Mouse (Mus musculus) NIH3T3 (cell line): ENCODE measurements at regions not wholly inside any gene's neighbourhood (a gene's known extent, or its start where the extent isn't known, plus 50 kb on each side); places are given as distances from the start of the nearest gene placed in this dataset.

Experiments used
- DNase-seq: peaks from one replicate; pipeline ENCODE4 v3.0.0-alpha.2; 2012; ENCODE audit warnings: low read depth

- no peak for DNase-seq
Observed at GRCm38 (mm10) chr11:21478191-21478590, 93.8 kb upstream of the Wdpcp start.

- DNase-seq, result no peak
Observed at GRCm38 (mm10) chr11:21470711-21471110, 99.7 kb upstream of the Ugp2 start.

- peak; percentile 28 for DNase-seq
Observed at GRCm38 (mm10) chr11:21468465-21468864, 97.5 kb upstream of the Ugp2 start.

GRCm38 (mm10) chr11:21460011-21460410, 89.0 kb upstream of the Ugp2 start:
- DNase-seq, result no peak

- peak; percentile 82 for DNase-seq
Observed at GRCm38 (mm10) chr11:21453308-21454106, 82.5 kb upstream of the Ugp2 start.

GRCm38 (mm10) chr11:21433726-21434125, 62.7 kb upstream of the Ugp2 start:
- peak; percentile 67 for DNase-seq

GRCm38 (mm10) chr11:21430021-21430420, 59.0 kb upstream of the Ugp2 start:
- DNase-seq, result peak; percentile 43

GRCm38 (mm10) chr11:21428749-21429148, 57.7 kb upstream of the Ugp2 start:
- DNase-seq, result peak; percentile 80

GRCm38 (mm10) chr11:21428013-21428317, 57.0 kb upstream of the Ugp2 start:
- no peak for DNase-seq

- no peak for DNase-seq
Observed at GRCm38 (mm10) chr11:21427291-21428012, 56.5 kb upstream of the Ugp2 start.

GRCm38 (mm10) chr11:21425480-21426101, 54.6 kb upstream of the Ugp2 start:
- no peak for DNase-seq

- DNase-seq, result no peak
Observed at GRCm38 (mm10) chr11:21424345-21424744, 53.3 kb upstream of the Ugp2 start.

GRCm38 (mm10) chr11:21422281-21422878, 51.4 kb upstream of the Ugp2 start:
- DNase-seq, result no peak
